Mouse (Mus musculus) liver, adult 2 months (tissue): ENCODE data around the gene Xntrpc. TPM values are rescaled to one million over a fixed set of nuclear protein-coding genes. Genes with fewer than 3 reads are reported as not detected.
A peak's percentile ranks its signal among the peaks of the same experiment; 100 is the strongest.
"Not testable (repeated sequence)": the region's sequence is repeated elsewhere in the genome, so short reads cannot be mapped to it uniquely, and the experiment has no call there.

ENCODE experiments used
- DNase-seq: peaks from one replicate; pipeline ENCODE4 v3.0.0-alpha.2; 2011; ENCODE audit warnings: low read depth, low spot score; ENCODE audit errors: extremely low read depth
- H3K27ac ChIP-seq: fragments of 200-500 bp; replicated peaks from 2 replicates; pipeline ENCODE4 v1.5.1; 2012; ENCODE audit warnings: low read depth, mild to moderate bottlenecking, control low read depth, inconsistent platforms, low read length; ENCODE audit not compliant: insufficient read depth
- H3K27me3 ChIP-seq: fragments of 200-500 bp; 2 replicates; pipeline ENCODE4 v1.6.1; 2012; ENCODE audit warnings: mild to moderate bottlenecking, moderate library complexity, low read length, inconsistent platforms; ENCODE audit not compliant: control insufficient read depth, insufficient read depth
- H3K36me3 ChIP-seq: fragments of 200-500 bp; 2 replicates; pipeline ENCODE4 v1.6.1; 2012; ENCODE audit warnings: low read length, inconsistent platforms; ENCODE audit not compliant: control insufficient read depth, insufficient read depth
- H3K4me1 ChIP-seq: fragments of 200-500 bp; 2 replicates; pipeline ENCODE4 v1.6.1; 2011; ENCODE audit warnings: low read length; ENCODE audit not compliant: control insufficient read depth, insufficient read depth
- H3K4me3 ChIP-seq: fragments of 200-500 bp; 2 replicates; pipeline ENCODE4 v1.5.1; 2011; ENCODE audit warnings: low read depth, mild to moderate bottlenecking, control low read depth, low read length, moderate library complexity; ENCODE audit not compliant: insufficient read depth
- H3K79me2 ChIP-seq: fragments of 200-500 bp; 2 replicates; pipeline ENCODE4 v1.6.1; 2012; ENCODE audit warnings: inconsistent platforms, mild to moderate bottlenecking, low read length, moderate library complexity; ENCODE audit not compliant: control insufficient read depth, insufficient read depth
- H3K9ac ChIP-seq: fragments of 200-500 bp; 2 replicates; pipeline ENCODE4 v1.6.1; 2012; ENCODE audit warnings: low read depth, mild to moderate bottlenecking, control low read depth, inconsistent platforms, low read length
- CTCF ChIP-seq: fragments of 200-500 bp; IDR thresholded peaks from 2 replicates; pipeline ENCODE4 v1.5.1; 2011; ENCODE audit warnings: low read depth, low read length, control low read depth
- POLR2A ChIP-seq: fragments of 200-500 bp; IDR thresholded peaks from 2 replicates; pipeline ENCODE4 v1.6.1; 2011; ENCODE audit warnings: low read length, control low read depth; ENCODE audit not compliant: insufficient read depth; ENCODE audit errors: extremely low read depth
- WGBS: fragments of 180-500 bp; shearing (Covaris S2); methylation state at CpG from one replicate; pipeline ENCODE4 v1.1.7; 2018; 5-methylcytosine and 5-hydroxymethylcytosine counted together
- polyA plus RNA-seq: library from polyadenylated mRNA; depleted of rRNA; stranded (reverse); fragments of >200 nt; gene quantifications from 2 replicates; pipeline ENCODE4 v1.2.3, GENCODE M21; 2012
- total RNA-seq: library from RNA; depleted of rRNA; stranded (reverse); fragments of >200 nt; gene quantifications from 2 replicates; pipeline ENCODE4 v1.2.3, GENCODE M21; 2014

Xntrpc gene
- total and polyA plus RNA-seq, 2 experiments: 0.18 to 0.75 TPM

- H3K27me3 ChIP-seq: no peaks in the 10 kb centered on the region
- no peak overlapping the region for H3K4me3 ChIP-seq
- 81% methylated on average over 3 of the region's 3 CpGs for WGBS
- peaks cover 11% of the 10 kb centered on the region for H3K36me3 ChIP-seq
- peaks cover 17% of the 10 kb centered on the region for H3K4me1 ChIP-seq
- no peak overlapping the region for H3K9ac ChIP-seq
- no peak overlapping the region for H3K27ac ChIP-seq
- no peaks in the 10 kb centered on the region for H3K79me2 ChIP-seq
- TF ChIP-seq POLR2A (no peak), CTCF (no peak)
- peak; percentile 23 for DNase-seq
These were observed 46.2 kb upstream of the Xntrpc start for GRCm38 (mm10) chr7:102019362-102019761.

GRCm38 (mm10) chr7:102020934-102021333 is 44.6 kb upstream of the Xntrpc start:
- H3K4me1 ChIP-seq: peaks cover 17% of the 10 kb centered on the region
- not testable (repeated sequence) for H3K27ac ChIP-seq, H3K79me2 ChIP-seq, H3K36me3 ChIP-seq, DNase-seq, H3K4me3 ChIP-seq, H3K9ac ChIP-seq, H3K27me3 ChIP-seq
- WGBS: 94% methylated on average over 2 of the region's 2 CpGs

- H3K9ac ChIP-seq: no peak overlapping the region
- H3K4me1 ChIP-seq: no peaks in the 10 kb centered on the region; the same call in 1 of the 2 replicates
- H3K27me3 ChIP-seq: no peaks in the 10 kb centered on the region
- H3K79me2 ChIP-seq: no peaks in the 10 kb centered on the region
- 95% methylated on average over 9 of the region's 9 CpGs for WGBS
- TF ChIP-seq CTCF: no peak
- TF ChIP-seq POLR2A: no peak
- H3K27ac ChIP-seq: no peak overlapping the region
- peaks cover 19% of the 10 kb centered on the region for H3K36me3 ChIP-seq
- no peak overlapping the region for H3K4me3 ChIP-seq
- DNase-seq: no peak
These were observed 41.7 kb upstream of the Xntrpc start for GRCm38 (mm10) chr7:102023821-102024220.

GRCm38 (mm10) chr7:102025187-102026119 is 40.1 kb upstream of the Xntrpc start:
- Histone ChIP-seq H3K79me2 (no peaks in the 10 kb centered on the region), H3K27ac (peak overlapping the region; percentile 6), H3K4me1 (no peaks in the 10 kb centered on the region; the same call in 1 of the 2 replicates), H3K36me3 (peaks cover 23% of the 10 kb centered on the region), H3K9ac (no peak overlapping the region), H3K4me3 (no peak overlapping the region), H3K27me3 (no peaks in the 10 kb centered on the region)
- 67% methylated on average over 2 of the region's 2 CpGs for WGBS
- DNase-seq: peak; percentile 59
- TF ChIP-seq CTCF (no peak), POLR2A (no peak)

- WGBS: 90% methylated on average over 1 of the region's 1 CpGs
- no peak overlapping the region for H3K9ac ChIP-seq
- no peak for DNase-seq
- TF ChIP-seq CTCF (no peak), POLR2A (no peak)
- H3K4me3 ChIP-seq: no peak overlapping the region
- H3K79me2 ChIP-seq: no peaks in the 10 kb centered on the region
- peaks cover 48% of the 10 kb centered on the region for H3K36me3 ChIP-seq
- H3K27ac ChIP-seq: no peak overlapping the region
- H3K27me3 ChIP-seq: no peaks in the 10 kb centered on the region
- no peaks in the 10 kb centered on the region for H3K4me1 ChIP-seq
These were observed 30.6 kb upstream of the Xntrpc start for GRCm38 (mm10) chr7:102034904-102035303.

- Histone ChIP-seq H3K4me1 (no peaks in the 10 kb centered on the region), H3K4me3 (no peak overlapping the region), H3K79me2 (no peaks in the 10 kb centered on the region), H3K27ac (no peak overlapping the region), H3K36me3 (peaks cover 48% of the 10 kb centered on the region), H3K9ac (no peak overlapping the region), H3K27me3 (no peaks in the 10 kb centered on the region)
- DNase-seq: no peak
- TF ChIP-seq CTCF: no peak
- TF ChIP-seq POLR2A: no peak
- WGBS: 50% methylated on average over 2 of the region's 2 CpGs
These were observed 30.0 kb upstream of the Xntrpc start for GRCm38 (mm10) chr7:102035534-102035933.
